Mouse (Mus musculus) hindbrain, embryonic 10.5 days (tissue): ENCODE measurements around the gene Nrm. TPM values are rescaled to one million over a fixed set of nuclear protein-coding genes. Genes with fewer than 3 reads are reported as not detected.
A peak's percentile ranks its signal among the peaks of the same experiment; 100 is the strongest.

ENCODE experiments used
- DNase-seq: peaks from one replicate; pipeline ENCODE4 v3.0.0-alpha.2; 2017; ENCODE audit warnings: low spot score
- H3K27ac ChIP-seq: fragments of 300-500 bp; sonication (generic); 2 replicates; pipeline ENCODE4 v1.5.1; 2016; ENCODE audit warnings: mild to moderate bottlenecking, moderate library complexity
- H3K27me3 ChIP-seq: fragments of 300-500 bp; sonication (generic); 2 replicates; pipeline ENCODE4 v1.6.1; 2016; ENCODE audit warnings: mild to moderate bottlenecking; ENCODE audit not compliant: poor library complexity, insufficient read depth, severe bottlenecking
- H3K36me3 ChIP-seq: fragments of 300-500 bp; sonication (generic); 2 replicates; pipeline ENCODE4 v1.6.1; 2016; ENCODE audit warnings: mild to moderate bottlenecking, moderate library complexity
- H3K4me1 ChIP-seq: fragments of 300-500 bp; sonication (generic); replicated peaks from 2 replicates; pipeline ENCODE4 v1.6.1; 2016; ENCODE audit warnings: mild to moderate bottlenecking
- H3K4me3 ChIP-seq: fragments of 300-500 bp; sonication (generic); 2 replicates; pipeline ENCODE4 v1.5.1; 2016; ENCODE audit warnings: mild to moderate bottlenecking, moderate library complexity
- H3K9me3 ChIP-seq: fragments of 300-500 bp; sonication (generic); 2 replicates; pipeline ENCODE4 v1.6.1; 2016; ENCODE audit warnings: mild to moderate bottlenecking, moderate library complexity
- WGBS: fragments of 180-500 bp; shearing (Covaris S2); methylation state at CpG from one replicate; pipeline ENCODE4 v1.1.7; 2016; 5-methylcytosine and 5-hydroxymethylcytosine counted together
- polyA plus RNA-seq: library from polyadenylated mRNA; unstranded; fragments of >200 nt; fragmentation: Nextera tagmentation; extraction: Ambion mirVana; gene quantifications from 2 replicates; pipeline ENCODE4 v1.2.1, GENCODE M21; 2016

The Nrm gene
- polyA plus RNA-seq, 1 experiment from 2014 or later: 70.1 TPM

DNA sequence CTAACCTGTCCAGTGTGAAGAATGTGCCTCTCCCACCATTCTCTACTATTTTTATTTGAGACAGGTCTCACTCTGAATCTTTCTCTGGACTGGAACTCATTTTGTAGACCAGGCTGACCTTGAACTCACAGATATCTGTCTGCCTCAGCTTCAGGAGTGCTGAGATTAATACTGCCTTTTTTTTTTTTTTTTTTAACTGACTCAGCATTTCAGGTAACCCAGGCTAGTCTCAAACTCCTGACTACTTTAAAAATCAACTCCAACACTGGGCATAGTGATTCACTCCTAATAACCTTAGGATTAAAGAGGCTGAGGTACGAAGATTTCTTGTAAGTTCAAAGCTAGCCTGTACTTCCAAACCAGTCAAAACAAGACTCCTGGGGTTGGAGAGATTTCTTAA is 44.5 kb downstream of the Nrm start:
- no peak for DNase-seq
- Histone ChIP-seq H3K27ac (no peak overlapping the region), H3K27me3 (no peaks in the 10 kb centered on the region), H3K36me3 (peaks cover 83% of the 10 kb centered on the region), H3K9me3 (no peaks in the 10 kb centered on the region), H3K4me1 (peaks cover 21% of the 10 kb centered on the region), H3K4me3 (no peak overlapping the region)
- WGBS: 95% methylated on average over 1 of the region's 1 CpGs

DNA sequence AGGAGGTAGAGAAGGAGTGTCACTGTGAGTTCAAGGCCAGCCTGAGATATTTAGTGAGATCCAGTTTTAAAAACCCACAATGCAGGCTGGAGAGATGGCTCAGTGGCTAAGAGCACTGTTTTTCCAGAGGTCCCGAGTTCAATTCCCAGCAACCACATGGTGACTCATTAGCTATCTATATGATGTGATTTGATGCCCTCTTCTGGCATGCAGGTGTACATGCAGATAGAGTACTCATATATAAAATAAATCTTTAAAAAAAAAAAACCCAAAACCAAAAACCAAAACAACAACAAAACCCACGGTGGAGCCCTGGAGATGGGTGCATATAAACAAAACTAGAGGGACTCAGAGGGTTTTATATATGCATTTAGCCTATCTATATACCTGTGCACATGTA is 46.5 kb downstream of the Nrm start:
- WGBS: 89% methylated on average over 2 of the region's 2 CpGs
- Histone ChIP-seq H3K27me3 (no peaks in the 10 kb centered on the region), H3K9me3 (no peaks in the 10 kb centered on the region), H3K4me3 (no peak overlapping the region), H3K27ac (no peak overlapping the region), H3K36me3 (peaks cover 83% of the 10 kb centered on the region), H3K4me1 (peaks cover 21% of the 10 kb centered on the region)
- DNase-seq: no peak

DNA sequence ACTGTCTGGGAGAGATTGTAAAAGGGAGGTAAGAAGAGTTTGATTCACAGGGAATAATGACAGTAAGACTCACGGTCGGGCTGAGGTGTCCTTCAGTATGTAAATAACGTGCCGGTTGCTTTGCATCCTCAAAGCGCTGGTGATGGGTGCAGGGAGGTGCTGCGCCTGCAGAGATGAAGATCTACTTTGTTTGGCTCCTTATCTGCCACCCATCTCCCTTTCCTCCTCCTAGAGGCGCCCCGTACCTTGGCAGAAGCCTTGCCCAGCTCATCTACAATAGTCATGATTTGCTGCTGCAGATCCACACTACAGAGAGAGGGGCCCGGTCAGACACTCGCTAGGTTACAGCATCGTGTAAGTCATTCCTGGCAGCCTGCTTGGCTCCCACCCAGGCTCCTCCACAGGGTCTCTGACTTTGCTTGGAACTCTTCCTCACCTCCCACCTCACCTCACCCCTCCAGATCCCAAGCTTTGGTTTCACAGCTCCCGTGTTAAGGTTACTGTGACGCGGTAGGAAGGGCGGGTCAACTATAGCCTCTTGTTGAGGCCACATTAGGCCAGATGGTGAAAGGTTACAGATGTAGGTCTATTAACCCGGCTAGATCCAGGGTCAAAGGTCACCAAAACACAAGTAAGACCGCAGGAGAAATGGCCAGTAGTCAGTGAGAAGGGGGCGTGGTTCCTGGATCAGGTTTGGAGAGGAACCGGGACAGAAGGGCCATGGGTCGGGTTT is 48.2 kb downstream of the Nrm start:
- peak overlapping the region; percentile 92 for H3K27ac ChIP-seq
- H3K9me3 ChIP-seq: no peaks in the 10 kb centered on the region
- H3K27me3 ChIP-seq: no peaks in the 10 kb centered on the region
- H3K4me3 ChIP-seq: peak overlapping the region; percentile 74
- peaks cover 21% of the 10 kb centered on the region for H3K4me1 ChIP-seq
- 24% methylated on average over 20 of the region's 20 CpGs for WGBS
- no peak for DNase-seq
- peaks cover 82% of the 10 kb centered on the region for H3K36me3 ChIP-seq

- WGBS: 4% methylated on average over 25 of the region's 25 CpGs
- peaks cover 79% of the 10 kb centered on the region for H3K36me3 ChIP-seq
- H3K4me1 ChIP-seq: peaks cover 21% of the 10 kb centered on the region
- peak within 1 kb of the TSS; percentile 92 for H3K27ac ChIP-seq
- peak within 1 kb of the TSS; percentile 74 for H3K4me3 ChIP-seq
- H3K27me3 ChIP-seq: no peaks in the 10 kb centered on the region
- peak; percentile 96 for DNase-seq
- no peaks in the 10 kb centered on the region for H3K9me3 ChIP-seq
Measured at GRCm38 (mm10) chr17:35909919-35910369, 48.8 kb downstream of the Nrm start, which contains the start of gene Atat1. TSS of gene Atat1 (minus strand) at chr17:35910075.

- Histone ChIP-seq H3K36me3 (peaks cover 55% of the 10 kb centered on the region), H3K9me3 (no peaks in the 10 kb centered on the region), H3K4me1 (peaks cover 18% of the 10 kb centered on the region), H3K27me3 (no peaks in the 10 kb centered on the region), H3K27ac (no peak overlapping the region), H3K4me3 (peak overlapping the region; percentile 85)
- no peak for DNase-seq
- 82% methylated on average over 6 of the region's 6 CpGs for WGBS
Measured at GRCm38 (mm10) chr17:35914975-35915374, 53.9 kb downstream of the Nrm start.

Other genes with a start within 250 kb of the Nrm start
- not detected in 2 replicates for gene Gm9573, start 234.7 kb upstream of the Nrm start, polyA plus RNA-seq
- 0.08 and 0.10 TPM in 2 replicates for gene Mucl3, start 217.6 kb upstream of the Nrm start, polyA plus RNA-seq
- gene Vars2, start 193.7 kb upstream of the Nrm start, polyA plus RNA-seq: 16.7 and 17.4 TPM in 2 replicates
- gene Gtf2h4, start 187.6 kb upstream of the Nrm start, polyA plus RNA-seq: 45.7 and 56.5 TPM in 2 replicates
- 134 and 184 TPM in 2 replicates for gene Ddr1, start 156.7 kb upstream of the Nrm start, polyA plus RNA-seq
- gene Ier3, start 39.6 kb upstream of the Nrm start, polyA plus RNA-seq: 3.8 and 4.8 TPM in 2 replicates
- gene Flot1, start 38.1 kb upstream of the Nrm start, polyA plus RNA-seq: 58.4 and 63.7 TPM in 2 replicates
- 1,604 and 1,655 TPM in 2 replicates for gene Tubb5, start 23.0 kb upstream of the Nrm start, polyA plus RNA-seq
- 18.3 and 20.7 TPM in 2 replicates for gene Mdc1, start 19.8 kb upstream of the Nrm start, polyA plus RNA-seq
- 29.6 and 32.2 TPM in 2 replicates for gene Ppp1r18, start 4.3 kb downstream of the Nrm start, polyA plus RNA-seq
- 53.0 and 58.9 TPM in 2 replicates for gene Dhx16, start 18.5 kb downstream of the Nrm start, polyA plus RNA-seq
- gene 2310061I04Rik, start 36.1 kb downstream of the Nrm start, polyA plus RNA-seq: 27.7 and 29.7 TPM in 2 replicates
- 136 and 227 TPM in 2 replicates for gene Atat1, start 48.8 kb downstream of the Nrm start, polyA plus RNA-seq
- 75.7 and 88.1 TPM in 2 replicates for gene Mrps18b, start 55.1 kb downstream of the Nrm start, polyA plus RNA-seq
- 59.9 and 64.5 TPM in 2 replicates for gene Ppp1r10, start 55.1 kb downstream of the Nrm start, polyA plus RNA-seq
- gene Abcf1, start 108.4 kb downstream of the Nrm start, polyA plus RNA-seq: 105 and 116 TPM in 2 replicates
- 50.5 and 55.2 TPM in 2 replicates for gene Gnl1, start 118.5 kb downstream of the Nrm start, polyA plus RNA-seq
- 46.1 and 52.0 TPM in 2 replicates for gene Prr3, start 118.9 kb downstream of the Nrm start, polyA plus RNA-seq
- 4.3 and 4.9 TPM in 2 replicates for gene H2-T24, start 159.2 kb downstream of the Nrm start, polyA plus RNA-seq
- gene H2-T23, start 171.5 kb downstream of the Nrm start, polyA plus RNA-seq: 4.0 and 4.2 TPM in 2 replicates
- gene H2-T22, start 181.4 kb downstream of the Nrm start, polyA plus RNA-seq: 7.4 and 8.9 TPM in 2 replicates
- gene Gm6034, start 181.6 kb downstream of the Nrm start, polyA plus RNA-seq: not detected in 2 replicates
- not detected in 2 replicates for gene Gm11127, start 197.1 kb downstream of the Nrm start, polyA plus RNA-seq